Mouse (Mus musculus) E14TG2a.4 (cell line): ENCODE data around the gene Atp5c1.

ENCODE experiments used
- CTCF ChIP-seq: conservative IDR thresholded peaks from 2 replicates; pipeline ENCODE4 v1.5.1; 2014; ENCODE audit warnings: low read length
- NANOG ChIP-seq: IDR thresholded peaks from 2 replicates; pipeline ENCODE4 v1.6.1; 2014; ENCODE audit warnings: borderline replicate concordance, low read length, mixed read lengths
- POU5F1 ChIP-seq: IDR thresholded peaks from 2 replicates; pipeline ENCODE4 v1.6.1; 2014; ENCODE audit warnings: low read length, borderline replicate concordance

DNA sequence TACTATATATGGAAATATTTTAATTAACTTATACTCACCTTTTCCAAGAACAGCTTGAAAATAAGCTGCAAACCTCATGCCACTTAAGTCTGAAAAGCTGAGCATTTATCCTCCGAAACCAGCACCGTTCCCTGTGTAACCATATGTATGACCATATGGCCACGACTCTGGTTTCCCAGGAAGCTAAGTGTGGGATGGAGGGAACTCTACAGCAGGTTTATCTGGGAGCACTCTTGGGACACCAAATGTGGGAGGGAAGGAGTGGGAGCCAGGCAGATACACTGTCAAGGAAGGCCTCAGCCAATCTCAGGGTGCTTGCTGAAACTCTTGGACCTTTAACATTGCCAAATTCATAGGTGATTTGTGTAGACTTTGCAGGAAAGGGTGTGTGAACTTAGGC, 29.4 kb downstream of the Atp5c1 start:
- TF ChIP-seq CTCF (no peak), POU5F1 (no peak), NANOG (no peak)
